Mouse (Mus musculus) forebrain, embryonic 16.5 days (tissue): ENCODE results near the gene Uso1. TPM values are rescaled to one million over a fixed set of nuclear protein-coding genes. Genes with fewer than 3 reads are reported as not detected.
A peak's percentile ranks its signal among the peaks of the same experiment; 100 is the strongest.

ENCODE experiments used
- ATAC-seq: fragments of 200-750 bp; cut with Nextera tagmentation; 2 replicates; pipeline ENCODE4 v1.8.0; 2017; ENCODE audit warnings: mild to moderate bottlenecking, moderate library complexity
- H3K27ac ChIP-seq: fragments of 300-500 bp; sonication (generic); 2 replicates; pipeline ENCODE4 v1.5.1; 2014; ENCODE audit warnings: low read length, control low read depth
- H3K27me3 ChIP-seq: fragments of 300-500 bp; sonication (generic); replicated peaks from 2 replicates; pipeline ENCODE4 v1.6.1; 2014; ENCODE audit warnings: low read length; ENCODE audit not compliant: control insufficient read depth, insufficient read depth
- H3K36me3 ChIP-seq: fragments of 300-500 bp; sonication (generic); 2 replicates; pipeline ENCODE4 v1.6.1; 2014; ENCODE audit not compliant: control insufficient read depth, insufficient read depth
- H3K4me1 ChIP-seq: fragments of 300-500 bp; sonication (generic); replicated peaks from 2 replicates; pipeline ENCODE4 v1.6.1; 2014; ENCODE audit warnings: low read length; ENCODE audit not compliant: control insufficient read depth, insufficient read depth
- H3K4me2 ChIP-seq: fragments of 300-500 bp; sonication (generic); 2 replicates; pipeline ENCODE4 v1.6.1; 2014; ENCODE audit warnings: mild to moderate bottlenecking, low read length, control low read depth
- H3K4me3 ChIP-seq: fragments of 300-500 bp; sonication (generic); replicated peaks from 2 replicates; pipeline ENCODE4 v1.5.1; 2014; ENCODE audit warnings: mild to moderate bottlenecking, low read length, control low read depth
- H3K9ac ChIP-seq: fragments of 300-500 bp; sonication (generic); replicated peaks from 2 replicates; pipeline ENCODE4 v1.6.1; 2014; ENCODE audit warnings: low read depth, low read length, control low read depth
- H3K9me3 ChIP-seq: fragments of 300-500 bp; sonication (generic); 2 replicates; pipeline ENCODE4 v1.6.1; 2016; ENCODE audit warnings: low read length; ENCODE audit not compliant: control insufficient read depth
- WGBS: fragments of 180-500 bp; shearing (Covaris S2); extraction: QIAGEN DNeasy Blood & Tissue Kit; methylation state at CpG from one replicate; pipeline ENCODE4 v1.1.7; 2014; 5-methylcytosine and 5-hydroxymethylcytosine counted together
- polyA plus RNA-seq: library from polyadenylated mRNA; unstranded; fragments of >200 nt; fragmentation: Nextera tagmentation; extraction: Ambion mirVana; gene quantifications from 2 replicates; pipeline ENCODE4 v1.2.1, GENCODE M21; 2015

Uso1 gene
- polyA plus RNA-seq, 1 experiment from 2014 or later, result 39.2 TPM

- WGBS, result 95% methylated on average over 6 of the region's 6 CpGs
- H3K36me3 ChIP-seq, result peaks cover 27% of the 10 kb centered on the region
- H3K9me3 ChIP-seq, result no peaks in the 10 kb centered on the region
- no peak overlapping the region for H3K27ac ChIP-seq
- no peaks in the 10 kb centered on the region for H3K4me1 ChIP-seq
- H3K4me3 ChIP-seq, result no peak overlapping the region
- ATAC-seq, result no peak
- no peaks in the 10 kb centered on the region for H3K27me3 ChIP-seq
- no peak overlapping the region for H3K9ac ChIP-seq
- no peak overlapping the region for H3K4me2 ChIP-seq
Observed at GRCm38 (mm10) chr5:92204162-92205036, 66.7 kb downstream of the Uso1 start.

DNA sequence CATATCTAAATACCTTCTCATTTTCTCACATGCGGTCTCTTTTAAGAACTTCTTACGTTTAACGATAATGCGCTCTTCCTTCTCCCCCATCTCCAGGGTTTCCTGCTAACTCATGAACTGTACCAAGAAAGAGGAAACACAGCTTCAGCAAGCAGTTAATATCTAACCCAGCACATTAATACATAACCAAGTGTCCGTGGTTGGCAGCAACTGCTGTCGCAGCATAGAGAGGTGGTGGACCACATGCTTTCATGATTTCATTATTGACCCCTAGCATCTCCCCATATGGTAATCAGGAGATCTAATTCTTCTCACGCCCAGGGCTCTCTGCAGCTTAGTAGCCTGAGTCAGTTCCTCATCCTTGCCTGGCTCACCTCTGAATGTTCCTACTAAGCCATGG lies 67.4 kb downstream of the Uso1 start:
- ATAC-seq, result no peak
- H3K36me3 ChIP-seq, result peaks cover 19% of the 10 kb centered on the region
- no peaks in the 10 kb centered on the region for H3K9me3 ChIP-seq
- H3K4me2 ChIP-seq, result no peak overlapping the region
- H3K4me3 ChIP-seq, result no peak overlapping the region
- 94% methylated on average over 7 of the region's 7 CpGs for WGBS
- no peak overlapping the region for H3K9ac ChIP-seq
- H3K27me3 ChIP-seq, result no peaks in the 10 kb centered on the region
- no peak overlapping the region for H3K27ac ChIP-seq
- H3K4me1 ChIP-seq, result no peaks in the 10 kb centered on the region

- no peak for ATAC-seq
- H3K4me3 ChIP-seq, result no peak overlapping the region
- 88% methylated on average over 5 of the region's 5 CpGs for WGBS
Observed at GRCm38 (mm10) chr5:92205706-92206105, 68.0 kb downstream of the Uso1 start.

GRCm38 (mm10) chr5:92206121-92206520 lies 68.4 kb downstream of the Uso1 start:
- no peak for ATAC-seq
- WGBS, result 94% methylated on average over 6 of the region's 6 CpGs
- no peak overlapping the region for H3K4me2 ChIP-seq
- no peak overlapping the region for H3K27ac ChIP-seq
- H3K4me3 ChIP-seq, result no peak overlapping the region
- no peak overlapping the region for H3K9ac ChIP-seq
- no peaks in the 10 kb centered on the region for H3K9me3 ChIP-seq
- H3K4me1 ChIP-seq, result no peaks in the 10 kb centered on the region
- H3K27me3 ChIP-seq, result no peaks in the 10 kb centered on the region
- peaks cover 16% of the 10 kb centered on the region for H3K36me3 ChIP-seq

More at GRCm38 (mm10) chr5:92205706-92206105, 68.0 kb downstream of the Uso1 start:
- H3K27ac ChIP-seq, result no peak overlapping the region
- no peaks in the 10 kb centered on the region for H3K27me3 ChIP-seq
- no peak overlapping the region for H3K4me2 ChIP-seq
- no peak overlapping the region for H3K9ac ChIP-seq
- H3K4me1 ChIP-seq, result no peaks in the 10 kb centered on the region
- peaks cover 19% of the 10 kb centered on the region for H3K36me3 ChIP-seq
- H3K9me3 ChIP-seq, result no peaks in the 10 kb centered on the region

DNA sequence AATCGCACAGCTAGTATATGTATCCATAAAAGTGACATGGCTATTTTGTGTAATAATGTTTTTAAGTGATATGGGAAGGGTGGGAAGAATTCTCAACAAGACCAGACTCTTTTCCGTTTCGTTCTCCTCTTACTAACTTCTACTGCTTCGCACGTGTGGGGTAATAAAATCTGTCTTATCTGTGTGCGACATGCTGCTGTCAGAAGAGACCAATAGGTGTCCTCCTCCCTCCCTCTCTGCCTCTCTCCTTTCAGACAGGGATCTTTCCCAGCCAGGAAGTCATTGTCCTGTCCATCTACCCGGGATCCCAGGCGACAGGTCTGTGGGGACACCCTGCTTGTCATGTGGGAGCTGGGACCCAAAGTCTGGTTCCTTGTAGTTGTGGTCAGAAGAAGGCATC lies 72.5 kb downstream of the Uso1 start:
- H3K4me3 ChIP-seq, result no peak overlapping the region
- no peak for ATAC-seq
- no peak overlapping the region for H3K27ac ChIP-seq
- H3K9ac ChIP-seq, result no peak overlapping the region
- H3K36me3 ChIP-seq, result no peaks in the 10 kb centered on the region
- H3K4me1 ChIP-seq, result no peaks in the 10 kb centered on the region
- H3K4me2 ChIP-seq, result no peak overlapping the region
- no peaks in the 10 kb centered on the region for H3K9me3 ChIP-seq
- H3K27me3 ChIP-seq, result no peaks in the 10 kb centered on the region
- WGBS, result 79% methylated on average over 8 of the region's 8 CpGs

DNA sequence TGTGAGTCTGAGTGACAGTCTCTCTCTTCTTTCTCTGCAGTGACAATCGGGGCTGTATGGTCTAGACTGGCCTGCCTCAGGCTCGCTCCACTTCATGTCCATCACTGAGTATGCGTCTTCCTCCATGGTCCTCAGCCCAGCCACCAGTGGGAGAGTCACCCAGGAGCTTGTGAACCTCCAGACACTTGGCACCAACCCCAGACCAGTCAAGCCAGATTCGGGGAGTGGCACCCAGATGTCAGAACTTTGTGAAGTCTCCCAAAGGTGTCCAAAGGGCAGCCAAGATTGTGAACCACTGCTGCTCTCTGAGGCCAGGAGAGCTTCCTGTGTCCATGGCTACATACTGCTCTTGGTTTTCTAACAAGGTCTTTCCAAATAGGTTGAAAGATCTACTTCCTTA lies 74.5 kb downstream of the Uso1 start:
- Histone ChIP-seq H3K4me2 (no peak overlapping the region), H3K27ac (no peak overlapping the region), H3K4me3 (no peak overlapping the region), H3K36me3 (no peaks in the 10 kb centered on the region), H3K9ac (no peak overlapping the region), H3K9me3 (no peaks in the 10 kb centered on the region), H3K27me3 (no peaks in the 10 kb centered on the region), H3K4me1 (no peaks in the 10 kb centered on the region)
- no peak for ATAC-seq
- 92% methylated on average over 4 of the region's 4 CpGs for WGBS

- no peaks in the 10 kb centered on the region for H3K9me3 ChIP-seq
- no peak within 1 kb of the TSS for H3K27ac ChIP-seq
- 91% methylated on average over 4 of the region's 4 CpGs for WGBS
- no peaks in the 10 kb centered on the region for H3K4me1 ChIP-seq
- no peaks in the 10 kb centered on the region for H3K36me3 ChIP-seq
- H3K9ac ChIP-seq, result no peak within 1 kb of the TSS
- H3K4me3 ChIP-seq, result no peak within 1 kb of the TSS
- no peaks in the 10 kb centered on the region for H3K27me3 ChIP-seq
- no peak for ATAC-seq
- no peak within 1 kb of the TSS for H3K4me2 ChIP-seq
Observed at GRCm38 (mm10) chr5:92215308-92215707, 77.6 kb downstream of the Uso1 start, which contains the start of gene U90926. Gene U90926, minus strand, starts transcription at chr5:92215408.

DNA sequence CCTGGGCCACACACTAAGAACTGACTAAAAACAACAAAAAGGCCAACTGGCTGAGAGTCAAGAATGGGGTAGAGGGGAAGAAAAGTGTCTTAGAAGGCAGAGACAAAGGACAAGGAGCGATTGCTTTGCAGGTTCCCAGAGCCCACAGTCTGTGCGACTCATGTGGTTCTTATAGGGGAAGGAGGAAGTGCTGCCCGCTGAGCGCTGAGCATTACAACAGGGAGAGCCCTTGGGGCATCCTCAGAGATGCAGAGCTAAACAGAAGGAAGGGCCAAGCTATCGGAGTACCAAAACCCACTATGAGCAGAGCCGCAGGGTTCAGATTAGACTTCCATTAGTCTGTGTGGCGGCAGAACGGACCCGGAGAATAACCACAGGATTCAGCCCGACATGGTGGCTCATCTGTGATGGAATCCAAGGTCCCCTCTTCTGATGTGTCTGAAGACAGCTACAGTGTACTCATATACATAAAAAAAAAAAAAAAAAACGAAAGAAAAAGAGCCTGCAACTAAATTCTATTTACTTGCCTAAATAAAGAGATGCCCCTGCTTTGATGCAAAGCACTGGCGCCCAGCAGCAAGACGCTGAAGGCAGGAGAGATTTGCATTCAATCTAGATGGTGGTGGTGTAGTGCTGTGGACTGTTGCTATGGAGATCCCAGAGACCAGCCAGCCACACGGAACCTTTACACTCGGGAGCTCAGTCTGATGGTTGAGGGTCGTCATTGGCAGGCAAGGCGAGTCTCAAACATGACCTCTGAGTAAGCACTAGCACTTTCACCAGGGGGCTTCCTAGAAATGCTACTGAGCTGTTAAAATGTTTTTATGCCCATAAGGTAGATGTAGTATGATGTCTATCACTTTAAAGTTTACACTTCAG lies 81.4 kb downstream of the Uso1 start:
- H3K4me3 ChIP-seq, result no peak overlapping the region
- no peak overlapping the region for H3K9ac ChIP-seq
- H3K27ac ChIP-seq, result no peak overlapping the region
- H3K4me2 ChIP-seq, result no peak overlapping the region
- 35% methylated on average over 17 of the region's 17 CpGs for WGBS
- H3K36me3 ChIP-seq, result no peaks in the 10 kb centered on the region
- H3K9me3 ChIP-seq, result no peaks in the 10 kb centered on the region
- H3K27me3 ChIP-seq, result no peaks in the 10 kb centered on the region
- no peaks in the 10 kb centered on the region for H3K4me1 ChIP-seq
- peak; percentile 83 for ATAC-seq

- Histone ChIP-seq H3K9ac (no peak overlapping the region), H3K4me3 (no peak overlapping the region), H3K27ac (no peak overlapping the region), H3K27me3 (no peaks in the 10 kb centered on the region), H3K36me3 (no peaks in the 10 kb centered on the region), H3K4me2 (no peak overlapping the region), H3K9me3 (no peaks in the 10 kb centered on the region), H3K4me1 (no peaks in the 10 kb centered on the region)
- ATAC-seq, result no peak
- 62% methylated on average over 6 of the region's 6 CpGs for WGBS
Observed at GRCm38 (mm10) chr5:92219826-92220225, 82.1 kb downstream of the Uso1 start.
